Mouse (Mus musculus) erythroblast, adult 5-6 weeks (primary cell): ENCODE measurements around the gene Prr5l. TPM values are rescaled to one million over a fixed set of nuclear protein-coding genes. Genes with fewer than 3 reads are reported as not detected.

Experiments used
- ATAC-seq: replicated peaks from 2 replicates; pipeline ENCODE4 v1.8.0; 2016; ENCODE audit warnings: moderate number of reproducible peaks, mild to moderate bottlenecking, moderate TSS enrichment, inconsistent platforms; ENCODE audit not compliant: poor library complexity, low FRiP score, severe bottlenecking
- total RNA-seq, 2 experiments: library from RNA; stranded (forward) in 1 of 2; stranded (reverse) in 1 of 2; fragments of 150-400 nt in 1 of 2; fragments of 200-764, 138-1000 nt in 1 of 2; gene quantifications; 2 replicates each; pipeline versions ENCODE4 v1.2.3 to v1.2.4; 2015 to 2017; ENCODE audit warnings: low replicate concordance in 2 of 2

Gene Prr5l
- total RNA-seq, 2 experiments from 2014 or later = 0.58 to 0.60 TPM

- no peak for ATAC-seq
Observed at GRCm38 (mm10) chr2:101690252-101690827, 192.5 kb downstream of the Prr5l start.

- ATAC-seq = no peak
Observed at GRCm38 (mm10) chr2:101688011-101688410, 194.8 kb downstream of the Prr5l start.

- ATAC-seq = no peak
Observed at GRCm38 (mm10) chr2:101684421-101684820, 198.4 kb downstream of the Prr5l start.

- ATAC-seq = no peak
Observed at GRCm38 (mm10) chr2:101679164-101679784, 203.6 kb downstream of the Prr5l start.

GRCm38 (mm10) chr2:101678236-101679021 is 204.4 kb downstream of the Prr5l start, which contains the start of gene Traf6:
Traf6 (plus strand) TSS chr2:101678429.
- ATAC-seq = peak; percentile 85

GRCm38 (mm10) chr2:101673547-101673946 is 209.3 kb downstream of the Prr5l start:
- no peak for ATAC-seq

GRCm38 (mm10) chr2:101668751-101669150 is 214.1 kb downstream of the Prr5l start:
- no peak for ATAC-seq

- ATAC-seq = no peak
Observed at GRCm38 (mm10) chr2:101665703-101666092, 217.1 kb downstream of the Prr5l start.

GRCm38 (mm10) chr2:101665058-101665702 is 217.6 kb downstream of the Prr5l start:
- peak; percentile 73 for ATAC-seq

Other genes with a start within 250 kb of the Prr5l start
- 0.63 and 0.77 TPM in 2 replicates for gene Rag1, start 233.5 kb downstream of the Prr5l start, total RNA-seq (2015; ENCODE audit: low replicate concordance)
- gene Rag1, start 233.5 kb downstream of the Prr5l start, total RNA-seq (2017; ENCODE audit: low replicate concordance) = 0.14 and 0.34 TPM in 2 replicates
- 16.9 and 21.3 TPM in 2 replicates for gene B230118H07Rik, start 233.5 kb downstream of the Prr5l start, total RNA-seq (2015; ENCODE audit: low replicate concordance)
- 4.6 and 19.0 TPM in 2 replicates for gene B230118H07Rik, start 233.5 kb downstream of the Prr5l start, total RNA-seq (2017; ENCODE audit: low replicate concordance)
- gene Traf6, start 204.6 kb downstream of the Prr5l start, total RNA-seq (2015; ENCODE audit: low replicate concordance) = 4.8 TPM in 2 replicates
- 2.2 and 5.7 TPM in 2 replicates for gene Traf6, start 204.6 kb downstream of the Prr5l start, total RNA-seq (2017; ENCODE audit: low replicate concordance)
- gene Commd9, start 3.2 kb upstream of the Prr5l start, total RNA-seq (2015; ENCODE audit: low replicate concordance) = 1.9 TPM in 1 of 2 replicates, not detected in the other
- gene Commd9, start 3.2 kb upstream of the Prr5l start, total RNA-seq (2017; ENCODE audit: low replicate concordance) = 2.3 and 3.6 TPM in 2 replicates